Mouse (Mus musculus) lung, adult 2 months (tissue): ENCODE data around the gene Galnt18.

Experiments
- CTCF ChIP-seq: fragments of 200-500 bp; IDR thresholded peaks from 2 replicates; pipeline ENCODE4 v1.5.1; 2011; ENCODE audit warnings: mild to moderate bottlenecking, low read length, control low read depth; ENCODE audit not compliant: insufficient read depth
- POLR2A ChIP-seq: fragments of 200-500 bp; IDR thresholded peaks from 2 replicates; pipeline ENCODE4 v1.6.1; 2011; ENCODE audit warnings: low read depth, mild to moderate bottlenecking, control low read depth, low read length, borderline replicate concordance; ENCODE audit errors: extremely low read depth

- no peak for TF ChIP-seq POLR2A
- no peak for TF ChIP-seq CTCF
Observed at GRCm38 (mm10) chr7:111800120-111800519, 20.3 kb upstream of the Galnt18 start.
